Mouse (Mus musculus) right cerebral cortex, adult 2 months (tissue): ENCODE data around the gene Gatad2b.
"Not testable (repeated sequence)": the region's sequence is repeated elsewhere in the genome, so short reads cannot be mapped to it uniquely, and the experiment has no call there.

Experiments
- DNase-seq, 2 experiments: peaks; one replicate each; pipeline ENCODE4 v3.0.0; 2021 to 2022; ENCODE audit warnings: low spot score in 2 of 2

Gene Gatad2b

DNA sequence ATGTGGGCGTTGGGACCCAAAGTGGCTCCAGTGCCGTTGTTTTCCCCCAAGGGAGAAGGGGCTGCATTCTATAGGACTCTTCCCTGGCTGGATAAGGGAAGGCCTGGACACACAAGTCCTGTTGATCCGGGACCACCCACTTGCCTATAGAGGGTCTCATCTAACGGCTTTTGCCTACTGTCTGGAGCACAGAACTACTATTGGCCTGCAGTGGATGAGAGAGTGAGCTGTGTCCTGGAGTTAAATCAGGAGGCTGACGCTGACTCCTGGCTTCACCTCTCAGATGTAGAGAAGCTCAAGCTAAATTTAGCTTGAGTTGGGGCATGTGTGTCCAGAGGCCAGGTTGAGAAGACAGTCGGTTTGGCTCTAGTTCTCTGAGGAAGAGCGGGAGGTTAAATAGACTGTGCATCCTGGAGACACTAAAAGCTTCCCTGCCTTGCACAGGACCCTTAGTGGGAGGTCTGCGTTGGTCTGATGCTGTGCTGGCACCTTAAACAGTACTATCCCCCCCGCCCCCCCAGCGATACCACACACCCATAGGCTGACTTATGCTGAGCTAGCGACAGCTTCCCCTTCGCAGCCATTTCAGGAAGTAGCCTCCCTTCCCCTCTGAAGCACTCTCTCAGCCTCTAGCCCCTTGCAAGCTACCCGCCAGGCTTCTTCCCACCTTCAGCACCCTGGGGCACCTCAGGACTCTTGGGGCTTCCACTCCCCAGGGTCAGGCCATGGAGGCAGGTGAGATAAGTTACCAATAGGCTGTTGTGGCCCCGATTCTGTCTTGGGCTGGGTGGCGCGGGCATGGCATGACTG, 26.8 kb upstream of the Gatad2b start:
- no peak for DNase-seq

DNA sequence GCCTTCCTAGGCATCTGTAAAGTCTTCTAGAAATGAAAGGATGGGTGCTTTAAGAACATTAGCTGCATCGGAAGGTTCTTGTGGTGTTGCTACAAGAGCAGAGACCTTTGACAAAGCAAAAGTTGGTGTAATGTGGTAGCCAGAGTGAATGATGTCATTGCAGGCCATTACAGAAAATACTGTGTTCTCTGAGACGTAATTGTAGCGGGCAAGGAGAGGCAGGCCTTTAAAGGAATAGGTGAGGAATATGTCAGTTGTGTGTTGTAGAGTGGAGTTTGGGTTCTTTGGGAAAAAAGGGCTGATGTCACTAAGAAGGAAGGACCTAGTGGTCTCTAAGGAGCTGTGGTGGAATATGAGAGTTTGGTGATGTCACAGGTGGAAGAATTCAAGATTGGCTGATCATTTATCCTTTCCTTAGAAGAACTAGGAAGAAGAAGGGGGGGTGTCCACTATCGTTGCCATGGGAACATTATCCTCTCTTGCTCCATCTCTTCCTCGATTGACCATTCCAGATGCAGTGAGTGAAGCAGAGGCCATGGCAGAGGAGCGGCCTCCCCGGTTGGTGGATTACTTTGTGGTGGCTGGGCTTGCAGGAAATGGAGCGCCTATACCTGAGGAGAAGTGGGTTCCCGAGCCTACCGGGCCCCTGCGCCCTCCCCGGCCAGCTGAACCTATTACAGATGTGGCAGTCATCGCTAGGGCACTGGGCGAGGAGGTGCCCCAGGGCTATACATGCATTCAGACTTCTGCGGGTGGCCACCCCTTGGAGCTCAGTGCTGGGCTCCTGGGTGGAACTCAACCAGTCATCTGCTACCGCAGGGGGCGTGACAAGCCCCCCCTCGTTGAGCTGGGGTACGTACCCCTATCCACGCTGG, 25.8 kb upstream of the Gatad2b start:
- no peak for DNase-seq

DNA sequence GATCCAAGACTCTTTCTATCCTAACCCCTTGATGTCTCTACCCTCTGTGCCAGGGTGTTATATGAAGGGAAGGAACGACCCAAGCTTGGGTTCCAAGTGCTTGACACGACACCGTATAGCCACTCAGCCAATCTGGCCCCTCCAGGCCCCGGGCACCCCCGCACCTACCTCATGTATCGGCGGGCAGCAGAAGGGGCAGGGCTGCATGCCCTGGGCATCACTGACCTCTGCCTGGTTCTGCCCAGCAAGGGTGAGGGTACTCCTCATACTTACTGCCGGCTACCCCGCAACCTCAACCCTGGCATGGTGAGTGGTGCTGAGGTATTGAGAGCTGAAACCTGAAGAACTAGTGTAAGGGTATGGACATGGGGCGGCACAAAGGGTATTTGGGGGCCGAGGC, 24.8 kb upstream of the Gatad2b start:
- DNase-seq, result no peak

- no peak for DNase-seq
Observed at GRCm38 (mm10) chr3:90268971-90269370, 24.0 kb upstream of the Gatad2b start.

DNA sequence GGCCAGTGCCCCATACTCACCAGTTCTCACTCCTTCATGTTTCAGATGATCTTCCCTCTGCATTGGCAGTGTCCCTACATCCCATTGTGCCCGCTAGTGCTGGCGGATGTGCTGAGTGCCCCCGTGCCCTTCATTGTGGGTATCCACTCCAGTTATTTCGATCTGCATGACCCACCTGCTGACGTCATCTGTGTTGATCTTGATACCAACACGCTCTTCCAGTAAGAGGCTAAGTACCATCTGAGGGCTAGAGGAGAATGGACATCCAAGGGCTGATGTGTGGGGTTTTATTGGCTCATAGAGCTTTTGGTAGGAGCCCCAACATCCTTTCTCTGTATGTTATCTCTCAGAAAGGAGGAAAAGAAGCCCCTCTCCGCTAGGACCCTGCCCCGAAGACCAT, 22.2 kb upstream of the Gatad2b start:
- DNase-seq, result no peak

DNA sequence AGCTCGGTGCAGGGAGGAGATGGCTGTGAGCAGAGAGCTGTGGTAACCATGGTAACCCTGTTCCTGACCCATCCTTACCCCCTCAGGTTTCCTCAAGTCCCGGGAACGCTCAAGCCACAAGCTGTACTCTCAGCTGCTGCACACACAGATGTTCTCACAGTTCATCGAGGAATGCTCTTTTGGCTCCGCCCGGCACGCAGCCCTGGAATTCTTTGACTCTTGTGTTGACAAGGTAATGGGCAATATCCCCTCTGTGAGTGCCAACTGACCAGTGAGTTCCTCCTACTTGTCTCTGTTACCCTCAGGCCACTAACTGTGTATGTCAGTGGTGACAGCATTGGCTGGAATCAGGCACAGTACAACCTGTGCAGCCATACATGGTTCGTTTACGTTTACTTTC, 20.8 kb upstream of the Gatad2b start:
- no peak for DNase-seq

DNA sequence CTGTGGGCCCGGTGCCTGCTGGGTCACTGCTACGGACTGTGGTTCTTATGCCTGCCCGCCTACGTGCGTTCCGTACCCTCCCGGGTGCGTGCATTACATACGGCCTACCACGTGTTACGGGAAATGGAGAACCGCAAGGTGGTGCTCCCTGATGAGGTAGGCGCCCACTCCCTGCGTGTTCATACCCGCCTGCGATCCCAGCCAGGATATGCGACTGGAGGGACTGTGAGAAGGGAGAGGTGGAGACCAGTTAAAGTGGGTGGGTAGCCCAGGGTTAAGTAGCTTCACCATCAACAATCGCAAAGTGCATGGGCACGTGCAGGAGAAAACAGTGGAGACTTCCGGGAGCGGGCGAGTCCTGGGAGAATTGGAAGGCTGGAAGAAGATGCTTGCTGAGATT, 19.1 kb upstream of the Gatad2b start:
- no peak for DNase-seq

- DNase-seq, result no peak
Observed at GRCm38 (mm10) chr3:90275286-90275685, 17.7 kb upstream of the Gatad2b start.

DNA sequence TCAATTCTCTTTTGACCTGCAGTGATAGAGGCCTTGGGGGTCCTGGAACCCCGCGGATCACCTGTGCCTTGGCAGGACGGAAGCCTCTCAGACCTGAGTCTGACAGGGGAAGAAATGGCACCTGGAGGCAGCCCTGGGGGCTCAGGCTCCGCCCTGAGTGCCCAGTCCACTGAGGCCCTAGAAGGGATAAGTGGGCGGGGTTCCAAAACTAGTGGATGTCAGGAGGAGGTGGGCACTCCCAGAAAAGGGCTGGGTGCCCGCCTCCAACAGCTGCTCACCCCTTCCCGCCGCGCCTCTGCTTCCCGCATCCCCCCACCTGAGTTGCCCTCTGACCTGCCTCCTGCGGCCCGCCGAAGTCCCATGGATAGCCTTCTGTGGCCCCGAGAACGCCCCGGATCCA, 16.1 kb upstream of the Gatad2b start:
- DNase-seq, result no peak

DNA sequence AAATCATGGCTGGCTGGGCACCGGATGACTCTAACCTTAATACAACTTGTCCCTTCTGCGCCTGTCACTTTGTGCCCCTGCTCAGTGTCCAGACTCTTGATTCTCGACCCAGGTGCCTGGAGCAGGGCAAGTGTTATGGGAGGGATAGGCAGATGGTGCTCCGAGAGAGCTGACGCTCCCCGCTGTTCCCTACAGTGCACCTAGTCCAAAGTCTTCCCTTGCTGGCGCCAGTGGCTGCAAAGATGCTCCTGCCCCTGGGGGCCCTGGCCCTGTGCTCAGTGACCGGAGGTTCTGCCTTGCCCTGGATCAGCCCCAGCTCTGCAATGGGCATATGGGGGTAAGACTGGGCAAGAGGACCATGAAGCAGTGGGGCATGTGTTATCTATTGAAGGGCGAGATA, 15.2 kb upstream of the Gatad2b start:
- no peak for DNase-seq

- no peak for DNase-seq
Observed at GRCm38 (mm10) chr3:90278211-90278610, 14.8 kb upstream of the Gatad2b start.

GRCm38 (mm10) chr3:90279216-90279615, 13.8 kb upstream of the Gatad2b start:
- no peak for DNase-seq

DNA sequence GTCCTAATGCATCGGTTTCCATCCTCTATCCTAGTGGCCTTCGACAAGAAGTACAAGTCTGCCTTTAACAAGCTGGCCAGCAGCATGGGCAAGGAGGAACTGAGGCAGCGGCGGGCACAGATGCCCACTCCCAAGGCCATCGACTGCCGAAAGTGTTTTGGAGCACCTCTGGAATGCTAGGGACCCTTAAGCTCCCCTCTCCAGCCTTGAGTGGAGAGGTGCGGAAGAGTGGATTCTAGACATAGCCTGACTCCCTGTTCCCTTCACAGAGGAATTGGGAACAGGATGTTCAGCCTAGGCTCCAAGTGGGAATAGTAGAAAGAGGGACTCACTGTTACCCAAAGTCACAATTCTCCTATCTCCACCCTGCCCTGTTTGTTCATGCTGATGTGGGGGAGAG, 13.2 kb upstream of the Gatad2b start:
- DNase-seq, result no peak

DNA sequence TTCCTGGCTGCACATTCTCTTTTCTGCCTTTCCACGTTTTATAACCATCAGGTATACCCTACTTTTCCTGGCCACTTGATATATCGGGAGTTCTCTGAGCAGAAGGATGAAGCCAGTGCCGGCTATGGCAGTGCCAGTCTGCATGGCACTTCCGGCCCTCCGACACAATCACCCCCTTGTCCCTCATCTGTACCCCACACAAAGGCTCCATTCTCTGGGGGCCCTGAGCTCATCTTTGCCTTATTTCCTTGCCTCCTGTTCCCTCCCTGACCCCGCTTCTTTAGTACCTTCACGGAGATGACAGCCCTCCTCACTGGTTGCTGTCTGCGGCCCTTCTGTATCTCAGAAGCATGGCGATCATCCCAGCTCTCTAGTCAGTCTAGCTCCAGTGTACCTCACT, 12.3 kb upstream of the Gatad2b start:
- DNase-seq, result no peak

- no peak for DNase-seq
Observed at GRCm38 (mm10) chr3:90284150-90284549, 8.8 kb upstream of the Gatad2b start.

- DNase-seq, result not testable (repeated sequence)
Observed at GRCm38 (mm10) chr3:90289403-90289802, 3.6 kb upstream of the Gatad2b start.

DNA sequence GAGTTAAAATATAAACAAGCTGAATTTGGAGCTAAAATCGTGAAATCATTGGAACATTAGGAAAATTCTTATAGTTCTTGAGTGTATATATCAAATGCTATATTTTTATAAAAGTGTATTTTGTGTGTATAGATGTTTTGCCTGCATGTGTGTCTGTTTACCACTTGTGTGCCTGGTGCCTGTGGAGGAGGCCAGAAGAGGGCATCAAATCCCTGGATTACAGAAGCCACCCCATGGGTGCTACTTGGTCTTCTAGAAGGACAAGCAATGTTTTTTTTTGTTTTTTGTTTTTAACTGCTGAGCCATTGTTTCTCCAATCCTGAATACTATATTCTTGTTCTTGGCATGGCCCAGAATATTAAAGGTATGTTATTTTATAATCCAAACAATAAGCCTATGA, 2.4 kb upstream of the Gatad2b start:
- no peak for DNase-seq

DNA sequence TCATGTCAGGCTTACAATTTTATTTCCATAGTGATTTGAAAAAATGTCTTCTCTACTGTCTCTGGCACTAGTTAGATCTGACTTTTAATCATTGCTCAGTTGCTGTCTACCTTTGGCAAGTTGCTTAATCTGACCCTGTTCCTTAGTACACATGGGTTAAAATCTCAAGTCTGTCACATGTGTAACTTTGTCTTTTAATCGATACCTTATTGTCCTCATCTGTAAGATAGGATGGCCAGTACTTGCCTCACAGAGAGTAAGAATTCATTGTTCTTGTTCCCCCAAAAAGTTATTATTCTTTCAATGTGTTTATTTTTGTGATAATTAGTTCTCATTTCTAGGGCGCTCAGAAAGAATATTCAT, 1.0 kb upstream of the Gatad2b start:
- DNase-seq, result no peak

DNA sequence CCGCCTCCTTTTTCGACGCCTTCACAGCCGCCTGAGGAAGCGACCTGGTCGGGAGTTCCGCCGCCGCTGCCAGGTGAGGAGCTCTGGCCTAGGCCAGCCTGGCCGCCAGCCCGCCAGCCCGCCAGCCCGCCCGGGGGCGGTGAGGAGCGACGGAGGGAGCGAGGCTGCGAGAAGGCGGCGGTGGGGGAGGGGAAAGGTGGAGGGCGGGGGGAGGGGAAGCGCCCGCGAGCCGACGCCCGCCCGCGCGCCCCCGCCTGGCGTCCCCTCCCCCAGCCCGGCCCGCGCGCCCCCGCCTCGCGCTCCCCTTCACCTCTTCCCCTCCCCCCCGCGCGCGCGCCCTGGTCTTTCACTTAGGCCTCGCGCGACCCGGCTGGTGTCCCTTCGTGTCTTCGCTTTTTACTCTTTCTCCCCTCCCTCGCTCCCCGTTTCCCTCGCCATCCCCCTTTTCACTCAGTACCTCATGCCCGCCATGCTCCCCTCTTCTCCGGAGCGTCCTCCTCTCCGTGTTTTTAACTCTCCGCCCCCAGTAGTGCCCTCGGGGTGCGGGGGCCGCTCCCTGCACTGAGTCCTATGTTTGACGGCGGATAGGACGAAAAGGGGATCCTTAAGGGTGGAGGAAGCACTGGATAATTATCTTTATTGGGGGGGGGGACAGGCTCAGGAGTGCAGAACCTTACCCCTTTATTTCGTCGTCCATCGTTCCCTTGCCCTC, 530 bp downstream of the Gatad2b start:
- peak; percentile 36 to 44 for DNase-seq

GRCm38 (mm10) chr3:90294064-90294440, 1.1 kb downstream of the Gatad2b start:
- DNase-seq, result no peak

GRCm38 (mm10) chr3:90294651-90295050, 1.7 kb downstream of the Gatad2b start:
- no peak for DNase-seq

- DNase-seq, result no peak
Observed at GRCm38 (mm10) chr3:90305801-90306200, 12.8 kb downstream of the Gatad2b start.

DNA sequence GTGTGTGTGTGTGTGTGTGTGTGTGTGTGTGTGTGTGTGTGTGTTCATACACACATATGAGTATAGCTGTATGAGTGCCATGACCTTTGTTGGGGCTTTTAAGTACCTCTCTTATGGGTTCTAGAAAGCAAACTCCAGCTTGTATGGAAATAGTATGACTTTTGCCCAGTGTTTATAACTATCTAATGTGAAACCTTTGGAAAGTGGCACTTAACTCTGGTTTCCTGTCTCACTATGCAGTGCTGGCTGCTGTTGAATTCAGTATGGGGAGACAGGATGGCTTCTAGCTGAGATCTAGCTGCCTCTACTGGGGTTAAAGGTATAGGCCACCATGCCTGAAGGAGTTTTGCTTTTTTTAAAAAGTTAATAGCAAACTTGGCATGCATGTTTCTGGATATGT, 16.6 kb downstream of the Gatad2b start:
- no peak for DNase-seq
